Mouse (Mus musculus) hindbrain, embryonic 14.5 days (tissue): ENCODE measurements around the gene Fggy. TPM values are rescaled to one million over a fixed set of nuclear protein-coding genes. Genes with fewer than 3 reads are reported as not detected.

ENCODE experiments used
- ATAC-seq: fragments of 200-750 bp; cut with Nextera tagmentation; 2 replicates; pipeline ENCODE4 v1.8.0; 2017; ENCODE audit warnings: moderate number of reproducible peaks, mild to moderate bottlenecking, moderate TSS enrichment, moderate library complexity; ENCODE audit not compliant: low FRiP score
- DNase-seq: peaks from one replicate; pipeline ENCODE4 v3.0.0-alpha.2; 2015; ENCODE audit warnings: low spot score
- H3K27ac ChIP-seq: fragments of 300-500 bp; sonication (generic); 2 replicates; pipeline ENCODE4 v1.5.1; 2014; ENCODE audit warnings: mild to moderate bottlenecking, moderate library complexity
- H3K27me3 ChIP-seq: fragments of 300-500 bp; sonication (generic); 2 replicates; pipeline ENCODE4 v1.6.1; 2014; ENCODE audit warnings: mild to moderate bottlenecking, low read length, mixed read lengths; ENCODE audit not compliant: control insufficient read depth, insufficient read depth
- H3K36me3 ChIP-seq: fragments of 300-500 bp; sonication (generic); replicated peaks from 2 replicates; pipeline ENCODE4 v1.6.1; 2014; ENCODE audit not compliant: control insufficient read depth, insufficient read depth
- H3K4me1 ChIP-seq: fragments of 300-500 bp; sonication (generic); replicated peaks from 2 replicates; pipeline ENCODE4 v1.6.1; 2014; ENCODE audit warnings: antibody characterized with exemption, low read length, mixed read lengths; ENCODE audit not compliant: control insufficient read depth, insufficient read depth
- H3K4me2 ChIP-seq: fragments of 300-500 bp; sonication (generic); replicated peaks from 2 replicates; pipeline ENCODE4 v1.6.1; 2014; ENCODE audit warnings: mild to moderate bottlenecking, moderate library complexity
- H3K4me3 ChIP-seq: fragments of 300-500 bp; sonication (generic); replicated peaks from 2 replicates; pipeline ENCODE4 v1.5.1; 2014; ENCODE audit warnings: mild to moderate bottlenecking, low read length
- H3K9ac ChIP-seq: fragments of 300-500 bp; sonication (generic); 2 replicates; pipeline ENCODE4 v1.6.1; 2014
- H3K9me3 ChIP-seq: fragments of 300-500 bp; sonication (generic); 2 replicates; pipeline ENCODE4 v1.6.1; 2016; ENCODE audit warnings: low read length; ENCODE audit not compliant: control insufficient read depth
- WGBS: fragments of 180-500 bp; shearing (Covaris S2); extraction: QIAGEN DNeasy Blood & Tissue Kit; methylation state at CpG from one replicate; pipeline ENCODE4 v1.1.7; 2014; 5-methylcytosine and 5-hydroxymethylcytosine counted together
- polyA plus RNA-seq: library from polyadenylated mRNA; unstranded; fragments of >200 nt; fragmentation: Nextera tagmentation; extraction: Ambion mirVana; gene quantifications from 2 replicates; pipeline ENCODE4 v1.2.1, GENCODE M21; 2014

Fggy gene
- polyA plus RNA-seq, 1 experiment from 2014 or later = 7.6 TPM

DNA sequence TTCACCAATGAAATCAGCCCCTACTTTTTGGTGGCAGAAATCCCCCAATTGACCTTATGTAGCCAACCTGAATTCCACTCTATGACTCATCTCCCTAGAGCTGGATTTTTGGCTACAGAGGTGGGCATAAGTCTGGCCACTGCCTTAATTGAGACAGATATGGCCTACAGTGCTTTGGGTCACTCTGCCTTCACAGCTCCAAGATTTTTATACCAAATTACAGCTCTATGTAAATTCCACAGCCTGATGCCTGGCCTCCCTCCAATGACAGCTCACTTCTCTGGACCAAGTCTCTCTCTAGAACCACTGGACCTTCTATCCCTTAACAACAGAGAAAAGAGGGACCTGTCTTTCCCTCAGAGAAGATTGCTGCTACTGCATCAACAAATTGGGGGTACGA, 371.5 kb downstream of the Fggy start:
- no peak overlapping the region for H3K4me2 ChIP-seq
- H3K9ac ChIP-seq = no peak overlapping the region
- no peaks in the 10 kb centered on the region for H3K9me3 ChIP-seq
- ATAC-seq = no peak
- WGBS = 94% methylated on average over 1 of the region's 1 CpGs
- no peaks in the 10 kb centered on the region for H3K36me3 ChIP-seq
- no peaks in the 10 kb centered on the region for H3K27me3 ChIP-seq
- H3K4me1 ChIP-seq = no peaks in the 10 kb centered on the region
- no peak overlapping the region for H3K4me3 ChIP-seq
- no peak overlapping the region for H3K27ac ChIP-seq
- no peak for DNase-seq

DNA sequence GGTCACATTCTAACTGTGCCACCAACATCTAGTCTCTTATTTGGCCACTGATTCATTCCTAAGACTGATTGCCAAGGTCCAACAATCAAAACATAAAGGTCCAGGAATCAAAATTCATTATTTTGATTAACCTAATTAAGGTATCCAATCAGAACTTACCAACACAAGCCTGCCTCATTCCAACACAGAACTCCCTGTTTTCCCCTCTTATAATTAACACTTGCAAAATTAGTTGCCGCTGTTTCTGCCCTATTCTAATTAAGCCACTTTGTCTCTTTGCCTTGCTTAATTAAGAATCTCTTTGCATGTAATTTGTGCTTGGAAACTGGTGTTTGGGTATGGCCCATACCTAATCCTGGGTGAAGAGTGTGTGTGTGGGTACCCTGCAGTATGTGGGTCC, 372.6 kb downstream of the Fggy start:
- ATAC-seq (no peak), DNase-seq (no peak)
- Histone ChIP-seq H3K9me3 (no peaks in the 10 kb centered on the region), H3K9ac (no peak overlapping the region), H3K4me1 (no peaks in the 10 kb centered on the region), H3K4me2 (no peak overlapping the region), H3K4me3 (no peak overlapping the region), H3K36me3 (no peaks in the 10 kb centered on the region), H3K27me3 (no peaks in the 10 kb centered on the region), H3K27ac (no peak overlapping the region)
- 63% methylated on average over 1 of the region's 1 CpGs for WGBS

DNA sequence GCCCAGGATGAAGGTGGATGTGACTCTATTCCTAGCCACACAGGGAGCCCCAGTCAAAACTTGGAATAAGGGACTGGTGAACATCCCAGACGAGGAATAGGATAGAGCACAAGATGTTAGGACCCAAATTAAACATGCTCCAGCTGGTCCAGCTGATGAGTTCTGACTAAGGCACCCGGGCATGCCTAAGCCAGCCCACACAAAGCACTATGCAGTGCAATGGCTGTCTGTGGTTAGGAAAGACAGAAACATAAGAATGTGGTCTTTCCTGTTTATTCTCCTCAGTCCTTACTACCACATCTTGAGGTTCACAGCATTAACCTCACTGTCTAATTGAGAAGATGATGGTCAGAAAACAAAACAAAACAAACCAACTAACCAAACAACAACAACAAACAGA, 374.0 kb downstream of the Fggy start:
- DNase-seq (no peak), ATAC-seq (no peak)
- Histone ChIP-seq H3K27ac (no peak overlapping the region), H3K4me2 (no peak overlapping the region), H3K27me3 (no peaks in the 10 kb centered on the region), H3K4me1 (no peaks in the 10 kb centered on the region), H3K9me3 (no peaks in the 10 kb centered on the region), H3K4me3 (no peak overlapping the region), H3K36me3 (no peaks in the 10 kb centered on the region), H3K9ac (no peak overlapping the region)
- 62% methylated on average over 2 of the region's 2 CpGs for WGBS

DNA sequence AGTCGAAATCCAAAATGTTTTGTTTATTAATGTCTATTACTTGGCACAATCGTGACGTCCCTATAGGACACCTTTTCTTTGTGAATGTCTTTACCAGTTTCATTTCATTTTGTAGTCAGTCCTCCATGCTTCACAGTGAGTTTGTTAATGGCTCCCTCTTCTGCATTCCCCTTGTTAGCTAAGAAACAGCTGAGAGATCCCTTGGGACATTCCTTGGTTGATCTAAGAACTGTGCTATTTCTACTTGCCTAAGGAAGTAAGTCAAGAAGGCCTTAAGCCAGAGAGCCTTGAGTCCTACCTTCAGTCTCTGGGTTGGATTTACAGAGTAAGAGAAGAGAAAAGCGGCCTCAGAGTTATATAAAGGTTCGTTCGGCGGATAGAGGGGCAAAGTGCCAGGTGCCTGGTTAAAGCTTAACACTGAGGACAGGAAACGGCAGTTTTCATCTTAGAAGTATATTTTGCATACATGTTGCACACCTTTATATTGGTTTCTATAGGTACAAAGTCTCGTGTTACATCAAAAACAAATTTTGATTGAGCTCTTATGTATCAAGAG, 376.6 kb downstream of the Fggy start:
- Histone ChIP-seq H3K9me3 (no peaks in the 10 kb centered on the region), H3K4me3 (no peak overlapping the region), H3K4me2 (no peak overlapping the region), H3K36me3 (no peaks in the 10 kb centered on the region), H3K4me1 (no peaks in the 10 kb centered on the region), H3K9ac (no peak overlapping the region), H3K27me3 (no peaks in the 10 kb centered on the region), H3K27ac (no peak overlapping the region)
- no peak for ATAC-seq
- DNase-seq = no peak
- WGBS = 86% methylated on average over 9 of the region's 9 CpGs

DNA sequence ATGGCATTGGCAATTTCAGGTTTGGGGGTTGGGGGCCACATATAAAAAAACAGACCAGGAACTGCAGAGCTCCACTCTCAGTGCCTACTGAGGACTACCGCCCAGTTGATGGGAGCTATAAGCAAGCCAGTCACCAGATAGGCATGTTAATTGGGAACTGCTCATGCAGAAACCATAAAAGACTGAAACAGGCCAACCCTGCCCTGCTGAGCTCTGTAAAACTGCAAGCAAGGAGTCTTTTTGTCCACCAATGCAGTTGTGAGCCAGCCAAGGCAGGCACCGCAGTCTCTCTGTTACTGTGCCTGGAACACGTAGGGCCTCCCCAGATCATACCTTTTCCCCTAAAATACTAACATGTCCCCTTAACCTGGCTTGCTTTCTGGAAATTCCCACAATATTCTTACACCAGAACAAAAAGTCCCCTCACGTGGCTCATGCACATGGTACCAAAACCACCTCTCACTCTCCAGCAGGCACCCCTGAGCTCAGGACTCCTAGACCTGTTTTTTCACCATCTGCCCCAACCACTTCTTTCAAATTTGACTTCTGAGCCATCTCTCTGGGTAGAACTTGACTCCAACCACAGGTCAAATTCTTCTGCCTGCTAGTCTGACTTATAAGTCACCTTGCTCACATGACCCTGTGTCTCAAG, 377.2 kb downstream of the Fggy start:
- WGBS = 83% methylated on average over 4 of the region's 4 CpGs
- DNase-seq (no peak), ATAC-seq (no peak)
- H3K9me3 ChIP-seq = no peaks in the 10 kb centered on the region
- no peak overlapping the region for H3K4me3 ChIP-seq
- H3K4me2 ChIP-seq = no peak overlapping the region
- no peak overlapping the region for H3K9ac ChIP-seq
- no peaks in the 10 kb centered on the region for H3K4me1 ChIP-seq
- H3K27me3 ChIP-seq = no peaks in the 10 kb centered on the region
- no peaks in the 10 kb centered on the region for H3K36me3 ChIP-seq
- no peak overlapping the region for H3K27ac ChIP-seq

DNA sequence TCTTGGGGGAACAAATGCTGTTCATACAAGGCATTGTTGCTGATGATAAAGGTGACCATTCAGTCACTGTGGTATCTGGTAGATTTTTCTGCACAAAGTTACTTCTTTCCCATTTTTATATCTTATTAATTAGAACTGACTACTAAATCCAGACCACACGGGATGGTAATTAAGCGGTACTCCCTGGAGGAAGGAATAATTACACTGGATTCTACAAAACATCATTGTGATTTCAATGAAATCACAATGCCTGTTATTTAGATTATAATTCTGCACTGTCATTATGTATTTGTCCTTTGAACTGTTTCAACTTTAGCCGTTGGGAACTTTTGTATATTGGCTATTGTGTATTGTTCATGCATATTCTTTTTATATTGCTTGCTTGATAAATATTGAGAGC, 381.4 kb downstream of the Fggy start:
- no peaks in the 10 kb centered on the region for H3K36me3 ChIP-seq
- ATAC-seq (no peak), DNase-seq (no peak)
- 76% methylated on average over 3 of the region's 3 CpGs for WGBS
- no peak overlapping the region for H3K27ac ChIP-seq
- H3K27me3 ChIP-seq = no peaks in the 10 kb centered on the region
- no peak overlapping the region for H3K9ac ChIP-seq
- no peaks in the 10 kb centered on the region for H3K4me1 ChIP-seq
- no peak overlapping the region for H3K4me3 ChIP-seq
- no peaks in the 10 kb centered on the region for H3K9me3 ChIP-seq
- no peak overlapping the region for H3K4me2 ChIP-seq

DNA sequence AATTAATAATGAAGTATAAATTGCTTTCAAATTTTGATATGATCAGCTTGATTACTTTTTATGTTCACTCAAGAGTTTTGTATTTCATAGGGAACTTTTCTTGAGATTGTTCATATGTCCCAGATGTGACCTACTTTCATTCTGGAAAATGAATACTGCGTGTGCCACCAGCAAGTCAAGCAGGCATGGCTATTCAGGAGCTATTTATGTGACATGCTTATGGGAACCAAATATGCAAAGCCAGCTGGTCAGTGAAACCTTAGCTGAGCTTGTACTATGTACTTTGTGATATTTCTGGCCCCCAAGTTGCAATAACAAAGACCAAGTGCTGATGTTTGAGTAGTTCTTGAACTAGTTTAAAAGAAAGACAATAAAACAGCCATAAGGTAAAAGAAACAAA, 390.6 kb downstream of the Fggy start:
- Histone ChIP-seq H3K9me3 (no peaks in the 10 kb centered on the region), H3K4me2 (no peak overlapping the region), H3K36me3 (no peaks in the 10 kb centered on the region), H3K9ac (no peak overlapping the region), H3K4me3 (no peak overlapping the region), H3K4me1 (no peaks in the 10 kb centered on the region), H3K27me3 (no peaks in the 10 kb centered on the region), H3K27ac (no peak overlapping the region)
- no peak for DNase-seq
- no peak for ATAC-seq
- 82% methylated on average over 1 of the region's 1 CpGs for WGBS

DNA sequence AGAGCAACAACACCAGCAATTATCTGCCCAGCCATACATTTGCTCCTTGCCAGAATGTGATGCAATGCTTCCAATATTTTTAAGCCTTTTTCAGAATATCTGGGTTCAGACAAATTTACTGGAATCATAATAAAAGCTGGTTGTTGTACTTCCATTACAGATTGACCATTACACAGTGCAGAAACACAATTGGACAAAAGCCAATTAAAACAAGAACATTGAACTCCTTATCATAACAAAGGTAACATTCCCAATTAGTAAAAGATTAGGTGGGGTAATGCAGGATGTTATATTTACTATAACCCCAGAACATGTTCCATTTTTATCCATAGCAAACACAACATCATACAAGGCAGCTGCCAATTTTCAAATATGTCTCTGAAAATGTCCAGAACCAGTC, 396.0 kb downstream of the Fggy start:
- no peak overlapping the region for H3K9ac ChIP-seq
- DNase-seq (no peak), ATAC-seq (no peak)
- no peak overlapping the region for H3K4me2 ChIP-seq
- no peaks in the 10 kb centered on the region for H3K9me3 ChIP-seq
- H3K4me1 ChIP-seq = no peaks in the 10 kb centered on the region
- no peaks in the 10 kb centered on the region for H3K27me3 ChIP-seq
- no peaks in the 10 kb centered on the region for H3K36me3 ChIP-seq
- no peak overlapping the region for H3K4me3 ChIP-seq
- H3K27ac ChIP-seq = no peak overlapping the region

DNA sequence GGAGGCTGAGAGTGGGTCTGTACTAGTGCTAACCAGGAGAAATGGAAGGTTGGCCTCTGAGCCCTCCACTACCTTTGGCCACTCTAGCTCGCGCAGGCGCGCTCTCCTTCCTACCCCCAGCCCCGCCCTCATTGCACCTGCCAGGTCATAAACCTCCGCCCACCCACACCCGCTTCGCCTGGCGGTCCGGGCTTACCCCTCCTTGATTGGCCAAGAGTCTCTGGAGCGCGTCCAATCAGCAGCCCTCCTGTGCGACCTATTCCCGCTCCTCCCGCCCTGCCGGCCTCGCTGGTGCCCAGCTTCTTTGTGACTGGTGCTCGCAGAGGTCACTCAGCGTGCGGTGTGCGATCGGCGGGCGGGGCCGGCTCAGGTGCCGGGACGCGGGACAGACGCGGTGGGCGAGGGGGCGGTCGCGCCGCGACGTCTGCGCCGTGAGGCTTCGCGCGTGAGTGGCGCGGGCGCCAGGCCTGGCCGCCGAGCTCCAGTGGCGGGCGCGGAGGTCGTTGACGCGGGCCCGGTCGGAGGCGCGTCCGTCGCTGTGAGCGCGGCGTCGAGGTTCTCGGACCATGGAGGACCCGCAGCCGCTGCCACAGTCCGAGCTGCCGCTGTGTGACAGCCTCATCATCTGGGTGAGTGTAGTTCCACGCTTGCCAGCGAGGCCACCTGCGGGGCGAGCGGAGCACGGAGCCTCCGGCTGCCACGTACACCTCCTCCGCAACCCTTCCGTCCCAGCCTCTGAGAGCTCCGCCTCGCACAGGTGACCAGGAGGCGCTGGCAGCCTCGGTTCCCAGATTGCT, 409.8 kb downstream of the Fggy start, which contains the start of gene Hook1:
TSS of gene Hook1 (plus strand) at position 313 of the 797 bp plus-strand sequence.
- no peaks in the 10 kb centered on the region for H3K27me3 ChIP-seq
- under 1% methylated on average over 82 of the region's 82 CpGs for WGBS
- peaks cover 14% of the 10 kb centered on the region for H3K4me1 ChIP-seq
- peak within 1 kb of the TSS; percentile 82 for H3K27ac ChIP-seq
- H3K36me3 ChIP-seq = no peaks in the 10 kb centered on the region
- peak within 1 kb of the TSS; percentile 82 for H3K9ac ChIP-seq
- H3K4me2 ChIP-seq = peak within 1 kb of the TSS; percentile 70
- DNase-seq (peak; percentile 94), ATAC-seq (peak; percentile 100)
- H3K4me3 ChIP-seq = peak within 1 kb of the TSS; percentile 69
- H3K9me3 ChIP-seq = no peaks in the 10 kb centered on the region
